Mouse (Mus musculus) heart, postnatal 25 days (tissue): ENCODE data around the gene Ly6g6f. TPM values are rescaled to one million over a fixed set of nuclear protein-coding genes. Genes with fewer than 3 reads are reported as not detected.
"Not testable (repeated sequence)": the region's sequence is repeated elsewhere in the genome, so short reads cannot be mapped to it uniquely, and the experiment has no call there.

Source experiments
- DNase-seq: peaks from one replicate; pipeline ENCODE4 v3.0.0; 2022; ENCODE audit warnings: low spot score
- intact Hi-C: fragments of 180-260 bp; cut with DNase I; formaldehyde crosslinking; loops from one replicate; pipeline ENCODE4 v1.15.1; 2025
- total RNA-seq, 2 experiments: library from RNA; stranded (reverse); gene quantifications; 2 replicates each; pipeline ENCODE4 v1.2.3; 2021

The Ly6g6f gene
- total RNA-seq, 2 experiments from 2014 or later, result not detected

- no peak for DNase-seq
- intact Hi-C loops, result loop anchor here (2.0 kb wide), 1 partner anchor 21 kb away; no protein-coding TSS in a partner anchor
These were observed 41.6 kb downstream of the Ly6g6f start for GRCm38 (mm10) chr17:35043794-35044193.

- intact Hi-C loops, result no loop called here
- DNase-seq, result no peak
These were observed 46.1 kb downstream of the Ly6g6f start for GRCm38 (mm10) chr17:35039121-35039873.

GRCm38 (mm10) chr17:35034896-35035295, 50.5 kb downstream of the Ly6g6f start:
- intact Hi-C loops, result no loop called here
- no peak for DNase-seq

GRCm38 (mm10) chr17:35033703-35034102, 51.7 kb downstream of the Ly6g6f start:
- intact Hi-C loops, DNase-seq: not testable (repeated sequence)

GRCm38 (mm10) chr17:35032323-35032870, 53.0 kb downstream of the Ly6g6f start:
- intact Hi-C loops, result no loop called here
- no peak for DNase-seq

DNA sequence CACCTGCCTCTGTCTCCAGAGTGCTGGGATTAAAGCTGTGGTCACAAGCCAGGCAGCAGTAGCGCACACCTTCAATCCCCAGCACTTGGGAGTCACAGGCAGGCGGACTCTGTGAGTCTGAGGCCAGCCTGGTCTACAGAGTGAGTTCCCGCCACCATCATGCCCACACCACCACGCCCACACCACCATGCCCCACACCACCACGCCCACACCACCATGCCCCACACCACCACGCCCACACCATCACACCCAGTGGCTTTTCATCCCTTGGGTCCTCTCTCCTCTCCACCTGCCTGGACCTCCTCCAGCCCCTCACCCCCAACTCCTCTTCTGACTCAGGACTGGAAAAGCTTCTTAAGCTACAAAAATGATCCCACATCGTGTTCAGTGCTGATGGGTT, 53.5 kb downstream of the Ly6g6f start:
- intact Hi-C loops, result no loop called here
- no peak for DNase-seq

- intact Hi-C loops, result no loop called here
These were observed 54.1 kb downstream of the Ly6g6f start for GRCm38 (mm10) chr17:35031272-35031671.

More at GRCm38 (mm10) chr17:35031272-35031671, 54.1 kb downstream of the Ly6g6f start:
- DNase-seq, result no peak

Other genes starting within 250 kb of the Ly6g6f start
- gene Stk19, start 248.7 kb downstream of the Ly6g6f start, total RNA-seq, result 10 to 100 TPM in 1 of 2 experiments, 1 to 10 TPM in 1; 9.4 to 12.7 TPM
- 10 to 100 TPM; 11.1 to 11.6 TPM for gene Dxo, start 248.6 kb downstream of the Ly6g6f start, total RNA-seq
- 10 to 100 TPM; 18.4 to 22.6 TPM for gene Skiv2l, start 235.4 kb downstream of the Ly6g6f start, total RNA-seq
- 10 to 100 TPM; 15.5 to 16.7 TPM for gene Nelfe, start 235.2 kb downstream of the Ly6g6f start, total RNA-seq
- 1 to 10 TPM; 2.8 to 6.0 TPM for gene Cfb, start 223.1 kb downstream of the Ly6g6f start, total RNA-seq
- gene Zbtb12, start 206.1 kb downstream of the Ly6g6f start, total RNA-seq, result 1 to 10 TPM; 6.4 to 7.4 TPM
- gene Gm20547, start 203.6 kb downstream of the Ly6g6f start, total RNA-seq, result under 1 TPM in 1 of 2 experiments, not detected in 1; 0.08 TPM
- 1 to 10 TPM; 2.8 to 4.1 TPM for gene C2, start 187.3 kb downstream of the Ly6g6f start, total RNA-seq
- gene Ehmt2, start 187.1 kb downstream of the Ly6g6f start, total RNA-seq, result 10 to 100 TPM; 37.6 to 39.1 TPM
- not detected for gene Slc44a4, start 171.1 kb downstream of the Ly6g6f start, total RNA-seq
- 10 to 100 TPM; 12.7 to 14.1 TPM for gene Neu1, start 154.4 kb downstream of the Ly6g6f start, total RNA-seq
- gene Hspa1b, start 126.4 kb downstream of the Ly6g6f start, total RNA-seq, result 1 to 10 TPM; 1.9 to 6.9 TPM
- not detected for gene Gm20481, start 115.7 kb downstream of the Ly6g6f start, total RNA-seq
- 1 to 10 TPM; 2.9 to 7.7 TPM for gene Hspa1a, start 113.5 kb downstream of the Ly6g6f start, total RNA-seq
- gene Hspa1l, start 112.9 kb downstream of the Ly6g6f start, total RNA-seq, result 1 to 10 TPM; 6.9 to 8.1 TPM
- 10 to 100 TPM; 19.0 to 19.1 TPM for gene Lsm2, start 103.7 kb downstream of the Ly6g6f start, total RNA-seq
- 10 to 100 TPM; 25.7 to 26.9 TPM for gene Vars, start 84.6 kb downstream of the Ly6g6f start, total RNA-seq
- 1 to 10 TPM; 7.3 to 7.7 TPM for gene Vwa7, start 69.0 kb downstream of the Ly6g6f start, total RNA-seq
- not detected for gene Sapcd1, start 57.6 kb downstream of the Ly6g6f start, total RNA-seq
- gene Msh5, start 38.9 kb downstream of the Ly6g6f start, total RNA-seq, result 1 to 10 TPM in 1 of 2 experiments, under 1 TPM in 1; 0.57 to 1.3 TPM
- gene Clic1, start 35.6 kb downstream of the Ly6g6f start, total RNA-seq, result 10 to 100 TPM; 40.0 to 46.1 TPM
- 10 to 100 TPM; 27.7 to 31.3 TPM for gene Ddah2, start 26.6 kb downstream of the Ly6g6f start, total RNA-seq
- not detected for gene Ly6g6c, start 20.2 kb downstream of the Ly6g6f start, total RNA-seq
- under 1 TPM; 0.18 to 0.87 TPM for gene Mpig6b, start 19.4 kb downstream of the Ly6g6f start, total RNA-seq
- not detected for gene Ly6g6e, start 8.7 kb downstream of the Ly6g6f start, total RNA-seq
- under 1 TPM; 0.53 to 0.78 TPM for gene Ly6g6d, start 7.5 kb downstream of the Ly6g6f start, total RNA-seq
- gene Abhd16a, start 3.7 kb upstream of the Ly6g6f start, total RNA-seq, result 10 to 100 TPM; 47.9 to 57.5 TPM
- not detected for gene Ly6g5c, start 22.7 kb upstream of the Ly6g6f start, total RNA-seq
- gene Ly6g5b, start 29.8 kb upstream of the Ly6g6f start, total RNA-seq, result under 1 TPM in 1 of 2 experiments, not detected in 1; 0.36 TPM
- 1 to 10 TPM; 6.3 to 9.5 TPM for gene Gpank1, start 35.8 kb upstream of the Ly6g6f start, total RNA-seq
- gene Csnk2b, start 36.4 kb upstream of the Ly6g6f start, total RNA-seq, result 100 to 1,000 TPM; 155 to 167 TPM
- gene D17H6S53E, start 40.8 kb upstream of the Ly6g6f start, total RNA-seq, result 10 to 100 TPM; 27.0 to 27.1 TPM
- gene Apom, start 46.4 kb upstream of the Ly6g6f start, total RNA-seq, result not detected
- 100 to 1,000 TPM; 222 to 232 TPM for gene Bag6, start 49.6 kb upstream of the Ly6g6f start, total RNA-seq
- gene Prrc2a, start 79.3 kb upstream of the Ly6g6f start, total RNA-seq, result 100 to 1,000 TPM; 135 to 143 TPM
- gene Aif1, start 90.5 kb upstream of the Ly6g6f start, total RNA-seq, result 1 to 10 TPM; 2.3 to 3.5 TPM
- gene Lst1, start 102.8 kb upstream of the Ly6g6f start, total RNA-seq, result 1 to 10 TPM; 2.7 to 5.3 TPM
- 1 to 10 TPM; 1.4 to 1.8 TPM for gene Ltb, start 108.8 kb upstream of the Ly6g6f start, total RNA-seq
- gene Tnf, start 116.4 kb upstream of the Ly6g6f start, total RNA-seq, result under 1 TPM; 0.56 to 0.60 TPM
- gene Lta, start 119.7 kb upstream of the Ly6g6f start, total RNA-seq, result not detected
- under 1 TPM; 0.50 to 0.65 TPM for gene Gm16181, start 135.2 kb upstream of the Ly6g6f start, total RNA-seq
- 1 to 10 TPM; 2.5 to 2.8 TPM for gene Atp6v1g2, start 148.1 kb upstream of the Ly6g6f start, total RNA-seq
- gene Nfkbil1, start 150.2 kb upstream of the Ly6g6f start, total RNA-seq, result 1 to 10 TPM; 8.2 to 8.7 TPM
- 10 to 100 TPM; 89.2 to 99.4 TPM for gene Ddx39b, start 156.1 kb upstream of the Ly6g6f start, total RNA-seq
- 10 to 100 TPM; 84.3 to 89.6 TPM for gene H2-D1, start 177.1 kb upstream of the Ly6g6f start, total RNA-seq
- gene H2-Q1, start 234.8 kb upstream of the Ly6g6f start, total RNA-seq, result 1 to 10 TPM in 1 of 2 experiments, under 1 TPM in 1; 0.23 to 1.1 TPM